Mouse (Mus musculus): ENCODE results near the gene Fam187b.
A peak's percentile ranks its signal among the peaks of the same experiment; 100 is the strongest.
"Not testable (repeated sequence)": the region's sequence is repeated elsewhere in the genome, so short reads cannot be mapped to it uniquely, and the experiment has no call there.

The Fam187b gene

DNA sequence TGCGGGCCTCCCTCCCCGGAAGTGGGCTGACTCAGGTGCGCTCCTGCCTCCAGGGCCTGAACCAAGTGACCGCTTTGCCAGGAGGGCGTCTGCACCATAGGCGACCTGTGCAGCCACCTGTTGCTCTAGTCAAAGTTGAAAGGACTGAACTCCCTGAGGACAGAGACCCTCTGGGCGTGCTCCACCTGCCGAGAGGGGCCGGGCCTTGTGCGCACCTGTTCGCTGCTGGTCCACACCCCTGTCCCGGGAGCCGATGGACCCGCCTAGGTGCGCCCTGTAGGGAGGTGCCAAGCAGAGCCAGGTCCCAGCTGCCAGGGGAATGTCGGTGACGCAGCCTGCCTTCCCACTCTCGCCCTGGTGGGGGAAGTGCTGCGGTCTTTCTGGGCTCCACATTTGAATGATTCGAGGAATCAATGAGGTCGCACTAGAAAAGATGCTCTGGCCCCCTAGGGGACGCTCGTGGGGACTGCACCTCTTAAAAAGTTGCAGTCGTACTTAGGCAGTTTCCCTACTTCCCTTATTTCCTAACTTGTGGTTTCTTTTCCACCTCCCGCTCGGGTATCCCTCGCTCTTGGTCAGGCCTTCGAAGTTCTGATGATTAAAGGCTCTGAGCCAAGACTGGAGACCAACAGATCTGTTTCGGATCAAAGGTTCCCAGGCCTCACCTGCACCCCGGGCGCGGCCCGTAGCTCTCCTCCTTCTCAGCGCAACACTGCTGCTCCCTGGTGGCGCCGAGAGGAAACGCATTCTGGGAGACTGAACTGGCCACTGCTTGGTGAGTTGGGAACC lies at the start of gene Fam187b:
TSS of gene Fam187b (plus strand) at position 290 of the 789 bp plus-strand sequence.
- DNase-seq (ENCODE audit: extremely low read depth, low read depth) = peak; percentile 77

DNA sequence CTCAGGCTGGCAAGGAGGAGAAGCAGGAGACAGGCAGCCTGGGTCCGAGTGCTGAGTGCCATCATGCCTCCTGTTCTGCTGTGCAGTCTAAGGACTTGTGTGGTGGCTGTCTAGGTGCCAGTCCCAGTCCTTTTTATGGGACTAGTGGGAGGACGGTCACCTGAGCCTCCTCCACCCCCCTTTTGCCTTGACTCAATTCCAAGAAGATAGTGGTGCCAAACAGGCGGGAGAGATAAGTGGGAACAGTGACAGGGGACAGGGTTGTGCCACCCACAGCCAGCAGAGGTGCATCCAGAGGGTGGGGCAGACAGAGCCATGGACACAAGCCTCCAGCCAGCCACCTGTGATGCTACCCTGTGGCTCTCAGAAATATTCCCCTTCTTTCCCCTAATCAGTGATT lies 49.5 kb upstream of the Fam187b start:
- DNase-seq (ENCODE audit: extremely low read depth, low read depth) = no peak

DNA sequence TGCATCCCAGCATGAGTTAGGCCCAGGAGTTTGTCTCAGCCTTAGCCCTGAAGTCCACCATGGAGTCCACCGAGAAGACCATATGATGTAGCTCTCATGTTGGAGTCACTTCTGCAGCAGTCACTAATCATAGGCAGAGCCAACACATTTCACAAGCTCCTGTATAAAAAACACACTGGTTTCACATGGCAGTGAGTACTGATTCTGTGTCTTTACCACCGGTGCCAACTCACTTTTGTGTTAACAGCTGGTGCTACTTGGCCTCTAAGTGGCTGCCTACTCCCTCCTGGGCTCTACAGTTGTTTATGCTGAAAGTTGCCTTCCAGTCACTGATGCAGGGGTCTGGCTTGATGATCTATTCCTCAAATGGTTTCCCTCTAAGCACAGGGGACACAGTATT lies 49.0 kb upstream of the Fam187b start, which contains the start of gene Hamp2:
TSS of gene Hamp2 (minus strand) at position 101 of the 400 bp plus-strand sequence.
- DNase-seq (ENCODE audit: extremely low read depth, low read depth) = not testable (repeated sequence)

DNA sequence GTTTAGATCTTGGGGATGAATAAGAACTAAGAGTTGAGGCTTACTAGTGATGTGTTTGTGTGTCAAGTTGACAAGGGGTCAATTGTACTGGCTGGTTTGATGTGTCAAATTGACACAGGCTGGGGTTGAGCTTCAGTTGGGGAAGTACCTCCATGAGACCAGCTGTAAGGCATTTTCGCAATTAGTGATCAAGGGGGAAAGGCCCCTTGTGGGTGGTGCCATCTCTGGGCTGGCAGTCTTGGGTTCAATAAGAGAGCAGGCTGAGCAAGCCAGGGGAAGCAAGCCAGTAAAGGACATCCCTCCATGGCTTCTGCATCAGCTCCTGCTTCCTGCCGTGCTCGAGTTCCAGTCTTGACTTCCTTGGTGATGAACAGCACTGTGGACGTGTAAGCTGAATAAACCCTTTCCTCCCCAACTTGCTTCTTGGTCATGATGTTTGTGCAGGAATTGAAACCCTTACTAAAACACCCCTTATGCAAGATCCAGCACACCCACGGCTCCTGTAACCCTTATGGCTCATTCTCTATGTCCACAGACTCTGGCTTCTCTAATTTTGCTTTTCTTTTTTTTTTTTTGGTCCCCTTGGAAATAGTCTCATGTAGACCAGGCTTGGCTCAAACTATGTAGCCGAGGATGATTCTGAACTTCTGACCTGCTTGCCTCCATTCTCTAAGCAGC lies 38.0 kb upstream of the Fam187b start:
- not testable (repeated sequence) for DNase-seq (ENCODE audit: extremely low read depth, low read depth)

DNA sequence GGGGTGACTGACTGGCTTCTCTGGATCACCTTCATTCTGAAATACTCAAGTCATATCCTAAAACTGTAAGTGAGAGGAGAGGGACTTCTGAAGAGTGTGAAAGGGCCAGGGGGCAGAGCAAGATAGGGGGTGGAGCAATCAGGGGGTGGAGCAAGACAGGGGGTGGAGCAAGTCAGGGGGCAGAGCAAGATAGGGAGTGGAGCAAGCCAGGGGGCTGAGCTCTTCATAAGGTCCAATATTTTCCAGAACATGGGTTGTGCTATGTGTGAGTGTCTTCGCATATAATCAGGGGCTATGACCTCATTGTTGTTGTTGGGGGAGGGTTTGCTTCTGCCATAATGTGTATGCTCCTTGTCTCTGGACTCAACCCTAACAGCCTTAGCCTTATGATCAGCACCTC lies 33.5 kb upstream of the Fam187b start:
- DNase-seq (ENCODE audit: extremely low read depth, low read depth) = not testable (repeated sequence)

DNA sequence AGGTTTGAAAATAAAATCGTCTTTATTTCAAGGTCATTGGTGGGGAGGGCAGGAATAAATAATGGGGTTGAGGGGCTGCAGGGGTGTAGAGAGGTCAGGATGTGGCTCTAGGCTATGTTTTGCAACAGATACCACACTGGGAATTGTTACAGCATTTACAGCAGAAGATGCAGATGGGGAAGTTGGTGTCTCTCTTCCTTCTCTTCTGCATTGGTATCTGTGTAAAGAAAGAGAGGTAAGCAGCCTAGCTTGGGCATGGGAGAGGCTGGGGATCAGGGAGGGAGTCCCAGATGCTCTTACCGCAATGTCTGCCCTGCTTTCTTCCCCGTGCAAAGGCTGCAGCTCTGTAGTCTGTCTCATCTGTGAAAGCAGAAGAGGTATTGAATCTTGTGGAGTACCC lies 31.2 kb upstream of the Fam187b start:
- DNase-seq (ENCODE audit: extremely low read depth, low read depth) = not testable (repeated sequence)

DNA sequence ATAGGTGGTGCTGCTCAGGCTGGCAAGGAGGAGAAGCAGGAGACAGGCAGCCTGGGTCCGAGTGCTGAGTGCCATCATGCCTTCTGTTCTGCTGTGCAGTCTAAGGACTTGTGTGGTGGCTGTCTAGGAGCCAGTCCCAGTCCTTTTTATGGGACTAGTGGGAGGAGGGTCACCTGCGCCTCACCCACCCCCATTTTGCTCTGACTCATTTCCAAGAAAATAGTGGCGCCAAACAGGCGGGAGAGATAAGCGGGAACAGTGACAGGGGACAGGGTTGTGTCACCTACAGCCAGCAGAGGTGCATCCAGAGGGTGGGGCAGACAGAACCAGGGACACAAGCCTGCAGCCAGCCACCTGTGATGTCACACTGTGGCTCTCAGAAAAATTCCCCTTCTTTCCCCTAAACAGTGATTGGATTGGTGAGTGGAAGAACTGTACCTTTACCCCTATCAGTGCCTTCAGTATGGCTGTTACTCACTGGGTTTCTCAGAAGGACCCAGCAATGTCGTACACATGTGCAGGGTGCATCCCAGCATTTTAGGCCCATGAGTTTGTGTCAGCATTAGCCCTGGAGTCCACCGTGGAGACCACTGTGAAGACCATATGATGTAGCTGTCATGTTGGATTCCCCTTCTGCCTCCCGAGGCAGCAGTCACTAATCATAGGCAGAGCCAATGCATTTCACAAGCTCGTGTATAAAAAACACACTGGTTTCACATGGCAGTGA lies 29.5 kb upstream of the Fam187b start, which contains the start of gene Hamp:
TSS of gene Hamp (minus strand) at position 124 of the 727 bp plus-strand sequence.
- no peak for DNase-seq (ENCODE audit: extremely low read depth, low read depth)

DNA sequence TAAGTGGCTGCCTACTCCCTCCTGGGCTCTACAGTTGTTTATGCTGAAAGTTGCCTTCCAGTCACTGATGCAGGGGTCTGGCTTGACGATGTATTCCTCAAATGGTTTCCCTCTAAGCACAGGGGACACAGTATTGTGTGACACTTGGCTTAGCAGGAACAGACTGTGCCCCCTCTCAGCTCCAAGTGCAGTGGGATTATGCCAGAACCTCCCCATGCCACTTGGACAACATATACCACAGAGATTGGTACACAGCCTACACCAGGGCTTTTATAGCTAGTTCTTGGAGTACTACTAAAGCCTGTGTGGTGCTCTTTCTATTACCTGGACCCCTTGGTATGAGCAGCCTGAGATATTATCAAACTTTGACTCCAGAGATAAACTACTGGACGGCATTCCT lies 28.9 kb upstream of the Fam187b start:
- DNase-seq (ENCODE audit: extremely low read depth, low read depth) = not testable (repeated sequence)

DNA sequence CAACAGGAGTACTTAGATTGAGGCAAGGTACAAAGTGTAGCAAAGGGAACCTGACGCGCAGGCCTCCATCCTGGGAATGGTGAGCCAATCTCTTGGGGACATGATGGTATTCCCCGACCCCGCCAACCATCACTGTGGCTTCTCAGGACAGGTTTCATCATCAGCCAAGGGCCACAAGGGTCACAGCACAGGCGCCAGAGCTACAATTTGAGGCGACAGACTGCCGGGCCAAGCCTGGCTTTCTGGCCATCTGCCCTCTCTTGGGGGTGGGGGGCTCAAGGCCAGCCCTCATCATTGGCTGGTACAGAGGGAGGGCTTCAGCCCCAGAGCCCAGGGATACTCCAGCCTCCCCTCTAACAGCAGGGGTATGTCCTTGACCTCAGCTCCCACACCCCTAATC lies 28.1 kb upstream of the Fam187b start:
- DNase-seq (ENCODE audit: extremely low read depth, low read depth) = not testable (repeated sequence)

DNA sequence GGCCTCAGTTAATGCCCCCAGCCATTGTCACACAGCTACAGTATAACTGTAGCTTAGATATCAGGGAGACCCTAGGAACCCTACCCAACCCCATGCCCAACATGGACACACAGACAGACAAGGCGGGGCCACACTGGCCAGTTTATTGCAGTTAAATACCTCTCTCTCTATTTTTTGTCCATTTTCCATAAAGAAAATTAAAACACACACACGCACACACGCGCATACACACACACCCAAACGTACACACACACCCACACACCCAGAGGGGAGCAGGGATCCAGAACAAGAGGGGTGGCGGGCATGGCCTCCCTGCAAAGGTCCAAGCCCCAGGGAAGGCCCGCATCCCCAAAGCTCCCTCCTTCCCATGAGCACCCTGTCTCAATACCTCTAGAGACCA lies 27.7 kb upstream of the Fam187b start:
- no peak for DNase-seq (ENCODE audit: extremely low read depth, low read depth)

DNA sequence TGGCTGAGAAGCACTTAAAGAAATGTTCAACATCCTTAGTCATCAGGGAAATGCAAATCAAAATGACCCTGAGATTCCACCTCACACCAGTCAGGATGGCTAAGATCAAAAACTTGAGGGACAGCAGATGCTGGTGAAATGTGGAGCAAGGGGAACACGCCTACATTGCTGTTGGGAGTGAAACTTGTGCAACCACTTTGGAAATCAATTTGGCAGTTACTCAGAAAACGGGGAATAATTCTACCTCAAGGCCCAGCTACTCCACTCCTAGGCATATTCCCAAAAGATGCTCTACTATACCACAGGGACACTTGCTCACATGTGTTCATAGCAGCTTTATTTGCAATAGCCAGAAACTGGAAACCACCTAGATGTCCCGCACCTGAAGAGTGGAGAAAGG lies 23.7 kb upstream of the Fam187b start:
- not testable (repeated sequence) for DNase-seq (ENCODE audit: extremely low read depth, low read depth)

DNA sequence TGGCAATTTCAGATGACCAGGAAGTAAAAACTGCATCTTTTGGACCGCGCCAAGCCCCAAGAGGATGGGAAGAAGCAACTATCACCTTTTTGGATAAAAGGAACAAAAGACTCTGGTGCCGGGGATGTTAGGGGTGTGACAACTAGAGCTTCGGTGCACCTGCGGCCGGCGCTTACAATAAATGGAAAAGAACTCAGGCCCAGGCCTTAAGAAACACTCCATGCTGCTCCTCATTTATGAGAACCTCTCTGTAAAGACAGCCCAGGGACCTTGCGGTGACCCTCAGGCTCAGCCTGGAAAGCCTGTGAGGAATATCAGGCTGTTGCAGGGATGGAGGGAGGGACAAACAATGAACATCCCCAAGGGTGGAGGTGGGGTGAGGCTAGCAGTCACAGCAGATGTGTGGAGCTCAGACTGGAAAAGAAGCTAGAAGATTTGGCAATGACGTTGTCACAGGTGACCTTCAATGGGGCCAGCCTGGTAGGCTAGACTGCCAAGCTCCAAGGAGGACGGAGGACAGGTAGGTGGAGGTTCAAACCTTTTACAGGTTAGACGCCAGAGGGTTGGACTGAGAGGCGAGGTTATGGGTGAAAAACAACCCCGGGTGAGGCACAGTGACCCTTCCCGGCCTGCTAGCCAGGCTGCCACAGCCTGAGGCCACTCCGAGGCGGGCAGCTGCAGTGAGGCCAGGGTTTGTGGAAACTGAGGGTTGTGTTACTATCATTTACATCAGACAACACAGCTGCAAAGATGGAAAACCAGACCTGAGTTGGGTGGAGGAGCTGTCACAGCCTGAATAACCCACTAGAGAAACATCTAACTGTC lies 20.9 kb upstream of the Fam187b start:
- no peak for DNase-seq (ENCODE audit: extremely low read depth, low read depth)

DNA sequence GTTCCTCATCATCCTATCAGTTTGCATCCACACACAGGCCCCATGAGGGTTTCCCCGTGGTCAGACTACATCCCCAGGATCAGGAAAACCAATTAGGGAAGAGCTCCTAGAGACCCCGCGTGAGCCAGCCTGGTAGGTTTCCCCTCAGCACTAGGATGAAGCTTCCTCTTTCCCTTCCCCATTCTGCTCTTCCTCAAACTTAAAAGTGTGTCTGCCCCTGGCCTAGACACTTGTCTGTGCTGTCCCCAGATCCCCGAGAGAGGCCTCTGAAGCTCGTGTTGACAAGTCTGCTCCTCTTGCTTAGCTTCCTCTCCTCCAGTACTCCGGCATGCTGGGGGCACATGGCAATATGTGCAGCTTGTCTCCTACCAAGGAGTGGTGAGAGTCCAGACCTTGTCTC lies 20.1 kb upstream of the Fam187b start:
- peak; percentile 20 for DNase-seq (ENCODE audit: extremely low read depth, low read depth)

DNA sequence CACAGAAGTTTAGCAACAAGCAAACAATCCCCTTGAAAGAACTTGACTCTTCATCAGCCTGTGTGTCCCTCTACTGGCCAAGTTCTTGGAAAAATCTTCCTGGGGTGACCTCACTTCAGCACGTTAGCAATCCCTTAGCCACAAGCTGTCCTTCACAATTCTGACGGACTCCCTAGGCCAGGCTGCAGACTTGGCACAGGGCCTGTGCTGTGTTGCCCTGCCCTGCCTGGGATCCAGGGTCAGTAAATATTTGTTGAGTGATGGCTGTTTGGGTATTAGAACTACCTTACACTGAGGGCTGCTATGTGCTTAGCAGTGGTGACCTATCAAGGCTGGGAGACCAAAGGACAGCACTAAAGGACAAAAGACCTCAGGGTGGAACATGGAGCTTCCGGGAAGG lies 19.6 kb upstream of the Fam187b start:
- no peak for DNase-seq (ENCODE audit: extremely low read depth, low read depth)

DNA sequence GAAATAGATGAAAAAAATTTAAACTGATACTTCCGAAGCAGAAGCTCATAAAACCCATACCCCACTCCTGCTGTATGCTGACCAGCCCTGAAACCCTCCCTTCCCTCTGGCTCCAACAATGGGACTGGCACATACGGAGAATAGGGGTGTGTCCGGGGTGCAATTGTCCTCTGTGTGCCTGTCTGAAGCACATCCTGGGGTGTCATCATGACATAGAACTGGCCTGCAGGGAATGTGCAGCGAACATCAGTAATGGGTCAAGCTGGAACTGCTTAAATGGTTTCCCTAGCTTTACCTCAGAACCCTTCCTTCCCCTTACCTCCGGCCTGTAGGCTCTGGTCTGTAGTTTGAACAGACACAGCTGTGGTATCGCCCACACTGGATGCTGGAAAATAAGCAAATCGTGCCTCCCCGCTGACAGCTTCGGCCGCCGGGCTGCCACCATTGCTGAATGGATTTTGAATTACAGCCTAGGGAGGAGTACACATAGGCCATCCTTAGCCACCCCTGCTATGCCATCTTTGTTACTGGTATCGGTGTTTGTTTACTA lies 18.5 kb upstream of the Fam187b start:
- DNase-seq (ENCODE audit: extremely low read depth, low read depth) = no peak

DNA sequence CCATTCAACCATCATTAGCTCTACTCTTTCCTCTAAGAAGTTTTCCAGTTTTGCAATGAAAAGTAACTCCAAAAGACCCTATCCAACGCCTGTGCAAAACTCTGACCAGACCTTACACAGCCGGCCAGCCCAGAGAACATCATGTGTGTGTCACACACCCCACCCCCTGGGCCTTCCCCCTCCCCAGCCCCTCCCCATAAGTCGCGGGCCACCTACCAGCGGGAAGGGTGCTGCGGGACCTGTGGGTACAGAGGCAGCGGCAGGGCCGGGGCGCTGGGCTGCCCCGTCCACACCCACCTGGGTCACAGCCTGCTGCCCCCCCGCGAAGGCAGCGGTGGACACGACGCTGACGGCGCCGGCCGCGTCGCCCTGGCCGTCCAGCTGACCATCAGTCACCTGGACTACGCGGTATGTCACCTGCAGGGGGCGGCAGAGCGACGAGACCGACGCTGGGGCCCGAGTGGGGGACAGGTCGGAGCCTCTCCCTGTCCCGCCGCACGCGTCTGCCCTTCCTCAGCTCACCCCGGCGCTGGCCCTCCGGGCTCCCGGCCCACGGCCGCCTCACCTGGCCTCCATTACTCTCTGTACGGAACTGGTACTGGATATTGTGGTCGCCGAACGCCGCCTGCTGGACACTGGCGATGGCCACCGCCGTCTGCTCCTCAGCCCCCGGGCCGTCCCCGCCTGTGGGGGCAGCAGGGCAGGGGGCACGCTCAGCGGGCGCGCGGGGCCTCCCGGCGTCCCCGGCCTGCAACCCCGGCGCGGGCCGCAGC lies 17.8 kb upstream of the Fam187b start:
- no peak for DNase-seq (ENCODE audit: extremely low read depth, low read depth)

DNA sequence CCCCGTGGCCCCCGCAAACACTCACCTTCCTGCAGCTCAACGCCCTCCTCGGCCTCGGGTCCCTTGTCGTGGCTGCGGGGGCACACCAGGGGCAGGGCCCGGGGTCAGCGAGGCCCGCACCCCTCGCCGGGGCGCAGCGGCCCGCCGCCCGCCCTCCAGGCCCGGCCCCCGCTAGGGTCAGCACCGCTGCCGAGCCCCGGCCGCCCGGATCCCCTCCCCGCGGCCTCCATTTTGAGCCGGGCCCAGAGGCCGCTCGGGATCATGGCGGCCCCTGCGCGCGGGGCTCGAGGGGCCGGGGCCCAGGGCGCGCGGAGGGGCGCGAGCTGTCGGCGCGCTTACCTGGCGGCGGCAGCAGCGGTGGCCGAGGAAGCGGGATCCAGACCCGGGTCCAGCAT lies 17.2 kb upstream of the Fam187b start:
- no peak for DNase-seq (ENCODE audit: extremely low read depth, low read depth)

DNA sequence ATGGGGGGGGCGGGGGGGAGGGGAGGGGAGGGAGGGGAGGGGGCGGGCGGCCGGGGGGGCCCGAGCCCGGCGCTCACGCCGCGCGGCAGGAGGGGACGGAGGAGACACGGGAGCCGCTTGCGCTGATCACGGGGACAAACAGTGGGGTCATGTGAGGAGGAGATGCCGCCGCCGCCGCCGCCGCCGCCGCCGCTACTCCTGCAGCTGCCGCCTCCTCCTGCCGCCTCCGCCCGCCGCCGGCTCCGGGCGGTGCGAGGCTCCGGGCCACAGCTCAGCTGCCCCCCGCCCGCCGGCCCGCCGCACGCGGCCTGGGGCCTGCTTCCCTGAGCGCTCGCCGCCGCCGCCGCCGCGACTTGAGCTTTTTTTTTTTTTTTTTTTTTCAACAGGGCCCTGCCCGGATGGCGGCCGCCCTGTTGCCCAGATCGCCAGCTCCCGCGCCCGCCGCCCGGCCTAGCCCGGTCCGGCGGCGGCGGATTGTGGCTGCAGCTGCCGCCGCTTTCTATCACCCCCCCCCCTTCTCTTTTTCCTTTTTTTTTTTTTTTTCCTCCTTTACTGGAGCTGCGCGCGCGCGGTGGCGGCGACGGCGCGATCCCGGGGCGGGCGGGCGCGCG lies 16.7 kb upstream of the Fam187b start, which contains the start of gene Usf2:
TSS of gene Usf2 (minus strand) at position 48 of the 611 bp plus-strand sequence.
- no peak for DNase-seq (ENCODE audit: extremely low read depth, low read depth)

DNA sequence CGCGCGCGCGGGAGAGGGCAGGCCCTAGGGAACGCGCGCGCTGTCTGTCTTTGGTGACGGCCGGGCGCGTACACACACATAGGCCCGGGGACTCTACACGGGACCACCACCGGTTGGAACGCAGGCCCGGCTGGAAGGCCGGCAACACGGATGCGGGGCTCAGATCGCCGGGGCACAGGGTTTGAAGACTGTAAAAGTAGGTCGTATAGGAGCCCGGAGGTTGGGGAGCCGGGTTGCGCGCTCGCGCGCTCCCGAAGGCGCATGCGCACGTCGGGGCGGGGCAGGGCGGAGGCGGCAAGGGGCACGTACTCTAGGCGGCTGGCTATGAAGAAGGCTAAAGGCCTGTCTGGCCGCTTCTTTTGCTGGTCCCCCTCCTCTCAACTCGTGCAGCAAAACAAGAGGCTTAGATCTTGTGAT lies 16.2 kb upstream of the Fam187b start:
- peak; percentile 58 for DNase-seq (ENCODE audit: extremely low read depth, low read depth)
